Mouse (Mus musculus) forebrain, embryonic 14.5 days (tissue): ENCODE data around the gene Mrgprh. TPM values are rescaled to one million over a fixed set of nuclear protein-coding genes. Genes with fewer than 3 reads are reported as not detected.

ENCODE experiments used
- ATAC-seq: fragments of 200-750 bp; cut with Nextera tagmentation; 2 replicates; pipeline ENCODE4 v1.8.0; 2017; ENCODE audit warnings: mild to moderate bottlenecking, moderate library complexity
- DNase-seq: peaks from one replicate; pipeline ENCODE4 v3.0.0-alpha.2; 2015; ENCODE audit warnings: low spot score
- H3K27ac ChIP-seq: fragments of 300-500 bp; sonication (generic); 2 replicates; pipeline ENCODE4 v1.5.1; 2014; ENCODE audit warnings: low read depth, mild to moderate bottlenecking, control low read depth, low read length, moderate library complexity
- H3K27me3 ChIP-seq: fragments of 300-500 bp; sonication (generic); replicated peaks from 2 replicates; pipeline ENCODE4 v1.6.1; 2014; ENCODE audit warnings: low read length, control low read depth, mixed read lengths; ENCODE audit not compliant: control insufficient read depth, insufficient read depth
- H3K36me3 ChIP-seq: fragments of 300-500 bp; sonication (generic); 2 replicates; pipeline ENCODE4 v1.6.1; 2014; ENCODE audit warnings: low read length, control low read depth; ENCODE audit not compliant: control insufficient read depth, insufficient read depth
- H3K4me1 ChIP-seq: fragments of 300-500 bp; sonication (generic); 2 replicates; pipeline ENCODE4 v1.6.1; 2014; ENCODE audit warnings: antibody characterized with exemption, low read length, control low read depth; ENCODE audit not compliant: control insufficient read depth, insufficient read depth
- H3K4me2 ChIP-seq: fragments of 300-500 bp; sonication (generic); 2 replicates; pipeline ENCODE4 v1.6.1; 2014; ENCODE audit warnings: mild to moderate bottlenecking, control low read depth, low read length
- H3K4me3 ChIP-seq: fragments of 300-500 bp; sonication (generic); 2 replicates; pipeline ENCODE4 v1.5.1; 2014; ENCODE audit warnings: low read depth, low read length, control low read depth
- H3K9ac ChIP-seq: fragments of 300-500 bp; sonication (generic); 2 replicates; pipeline ENCODE4 v1.6.1; 2014; ENCODE audit warnings: mild to moderate bottlenecking, low read length, control low read depth, moderate library complexity
- H3K9me3 ChIP-seq: fragments of 300-500 bp; sonication (generic); replicated peaks from 2 replicates; pipeline ENCODE4 v1.6.1; 2016; ENCODE audit warnings: low read length, control low read depth, mixed read lengths; ENCODE audit not compliant: control insufficient read depth
- WGBS: fragments of 180-500 bp; shearing (Covaris S2); extraction: QIAGEN DNeasy Blood & Tissue Kit; methylation state at CpG from one replicate; pipeline ENCODE4 v1.1.7; 2014; 5-methylcytosine and 5-hydroxymethylcytosine counted together
- polyA plus RNA-seq: library from polyadenylated mRNA; unstranded; fragments of >200 nt; fragmentation: Nextera tagmentation; extraction: Ambion mirVana; gene quantifications from 2 replicates; pipeline ENCODE4 v1.2.1, GENCODE M21; 2014

Gene Mrgprh
- polyA plus RNA-seq, 1 experiment from 2014 or later, result not detected

- Histone ChIP-seq H3K9ac (peak overlapping the region; percentile 25; the same call in 1 of the 2 replicates), H3K27me3 (no peaks in the 10 kb centered on the region), H3K9me3 (no peaks in the 10 kb centered on the region), H3K4me3 (no peak overlapping the region), H3K36me3 (peaks cover 12% of the 10 kb centered on the region; the same call in 1 of the 2 replicates), H3K4me1 (no peaks in the 10 kb centered on the region; the same call in none of the 2 replicates), H3K27ac (peak overlapping the region; percentile 40; the same call in 1 of the 2 replicates), H3K4me2 (no peak overlapping the region)
- WGBS, result 9% methylated on average over 11 of the region's 12 CpGs
- DNase-seq (peak; percentile 67), ATAC-seq (peak; percentile 81)
Observed at GRCm38 (mm10) chr17:12903372-12904333, 27.8 kb downstream of the Mrgprh start.

- ATAC-seq, result no peak
- Histone ChIP-seq H3K9ac (no peak overlapping the region), H3K27ac (no peak overlapping the region), H3K4me3 (no peak overlapping the region), H3K9me3 (no peaks in the 10 kb centered on the region), H3K4me2 (no peak overlapping the region), H3K36me3 (peaks cover 13% of the 10 kb centered on the region; the same call in 1 of the 2 replicates), H3K27me3 (no peaks in the 10 kb centered on the region), H3K4me1 (no peaks in the 10 kb centered on the region; the same call in none of the 2 replicates)
- 65% methylated on average over 1 of the region's 1 CpGs for WGBS
- DNase-seq, result no peak
Observed at GRCm38 (mm10) chr17:12904349-12904748, 28.5 kb downstream of the Mrgprh start.

- Histone ChIP-seq H3K4me2 (no peak overlapping the region), H3K4me1 (no peaks in the 10 kb centered on the region; the same call in none of the 2 replicates), H3K36me3 (peaks cover 19% of the 10 kb centered on the region; the same call in 1 of the 2 replicates), H3K27ac (no peak overlapping the region), H3K9me3 (no peaks in the 10 kb centered on the region), H3K4me3 (no peak overlapping the region), H3K9ac (no peak overlapping the region), H3K27me3 (no peaks in the 10 kb centered on the region)
- no peak for ATAC-seq
- no peak for DNase-seq
- 85% methylated on average over 4 of the region's 4 CpGs for WGBS
Observed at GRCm38 (mm10) chr17:12905810-12906209, 30.0 kb downstream of the Mrgprh start.

DNA sequence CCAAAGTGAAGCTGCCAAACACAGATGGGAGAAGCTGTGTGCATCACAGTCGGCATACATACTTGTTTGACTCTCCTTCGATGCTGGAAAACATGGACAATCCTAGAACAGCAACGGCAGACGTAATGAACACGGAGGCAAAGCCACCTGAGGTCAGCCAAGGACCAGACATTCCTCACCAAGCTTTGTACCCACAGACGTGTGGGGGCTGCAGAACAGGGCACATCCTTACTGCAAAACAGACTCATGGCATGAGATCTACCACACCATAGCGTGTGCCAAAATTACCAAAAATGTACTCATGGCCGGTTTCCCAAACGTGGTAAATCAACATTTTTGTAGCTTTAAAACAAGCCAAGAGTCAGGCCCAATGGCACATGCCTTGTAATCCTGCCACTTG, 30.6 kb downstream of the Mrgprh start:
- 95% methylated on average over 9 of the region's 9 CpGs for WGBS
- Histone ChIP-seq H3K27ac (no peak overlapping the region), H3K36me3 (peaks cover 23% of the 10 kb centered on the region; the same call in 1 of the 2 replicates), H3K9ac (no peak overlapping the region), H3K27me3 (no peaks in the 10 kb centered on the region), H3K4me1 (no peaks in the 10 kb centered on the region; the same call in none of the 2 replicates), H3K9me3 (no peaks in the 10 kb centered on the region), H3K4me2 (no peak overlapping the region), H3K4me3 (no peak overlapping the region)
- no peak for DNase-seq
- ATAC-seq, result no peak

GRCm38 (mm10) chr17:12909361-12910280, 33.8 kb downstream of the Mrgprh start, which contains the start of gene Pnldc1:
TSS of gene Pnldc1 (minus strand) at chr17:12910230.
- Histone ChIP-seq H3K36me3 (peaks cover 46% of the 10 kb centered on the region), H3K9ac (no peak within 1 kb of the TSS), H3K27me3 (no peaks in the 10 kb centered on the region), H3K4me3 (no peak within 1 kb of the TSS), H3K9me3 (no peaks in the 10 kb centered on the region), H3K4me1 (no peaks in the 10 kb centered on the region), H3K27ac (no peak within 1 kb of the TSS), H3K4me2 (no peak within 1 kb of the TSS)
- WGBS, result 82% methylated on average over 35 of the region's 35 CpGs
- DNase-seq (no peak), ATAC-seq (no peak)

- Histone ChIP-seq H3K9ac (no peak overlapping the region), H3K4me1 (peaks cover 4% of the 10 kb centered on the region; the same call in 1 of the 2 replicates), H3K4me3 (no peak overlapping the region), H3K27me3 (no peaks in the 10 kb centered on the region), H3K4me2 (no peak overlapping the region), H3K36me3 (peaks cover 46% of the 10 kb centered on the region), H3K9me3 (no peaks in the 10 kb centered on the region), H3K27ac (no peak overlapping the region)
- ATAC-seq, result no peak
- DNase-seq, result no peak
- 89% methylated on average over 8 of the region's 8 CpGs for WGBS
Observed at GRCm38 (mm10) chr17:12910391-12910790, 34.6 kb downstream of the Mrgprh start.

DNA sequence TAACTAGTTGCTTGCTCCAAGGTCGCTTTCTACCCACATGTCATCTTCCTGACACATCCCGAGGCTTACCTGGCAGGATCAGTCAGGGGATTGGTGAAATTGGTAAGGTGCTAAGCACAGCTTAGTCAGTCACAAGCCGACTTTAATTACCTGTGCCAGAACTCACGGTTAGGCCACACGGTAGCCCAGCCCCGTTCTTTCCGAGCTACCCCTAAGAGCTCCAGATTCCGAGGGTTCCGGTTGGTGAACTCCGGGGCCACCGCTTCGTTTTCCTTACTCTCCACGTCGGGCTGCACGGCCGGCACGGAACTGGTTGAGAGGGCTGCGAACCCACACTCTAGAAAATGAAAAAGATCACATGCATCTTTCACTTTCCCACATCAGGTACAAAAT, 39.6 kb downstream of the Mrgprh start, which contains the start of gene Tcp1:
TSS of gene Tcp1 (plus strand) at position 214 of the 393 bp plus-strand sequence.
- Histone ChIP-seq H3K36me3 (peaks cover 55% of the 10 kb centered on the region), H3K9ac (peak within 1 kb of the TSS; percentile 96), H3K27me3 (no peaks in the 10 kb centered on the region), H3K4me3 (peak within 1 kb of the TSS; percentile 91), H3K27ac (peak within 1 kb of the TSS; percentile 84), H3K9me3 (no peaks in the 10 kb centered on the region), H3K4me1 (peaks cover 6% of the 10 kb centered on the region; the same call in 1 of the 2 replicates), H3K4me2 (peak within 1 kb of the TSS; percentile 90)
- no peak for ATAC-seq
- 2% methylated on average over 18 of the region's 18 CpGs for WGBS
- DNase-seq, result no peak

GRCm38 (mm10) chr17:12915881-12916583, 40.2 kb downstream of the Mrgprh start, which contains the start of gene Mrpl18:
TSS of gene Mrpl18 (minus strand) at chr17:12916345.
- Histone ChIP-seq H3K4me3 (peak within 1 kb of the TSS; percentile 91), H3K36me3 (peaks cover 55% of the 10 kb centered on the region), H3K4me2 (peak within 1 kb of the TSS; percentile 90), H3K9me3 (no peaks in the 10 kb centered on the region), H3K4me1 (peaks cover 6% of the 10 kb centered on the region; the same call in 1 of the 2 replicates), H3K9ac (peak within 1 kb of the TSS; percentile 96), H3K27ac (peak within 1 kb of the TSS; percentile 84), H3K27me3 (no peaks in the 10 kb centered on the region)
- ATAC-seq (peak; percentile 99), DNase-seq (peak; percentile 100)
- under 1% methylated on average over 56 of the region's 56 CpGs for WGBS
